Mouse (Mus musculus) heart, embryonic 10.5 days (tissue): ENCODE data around the gene Zcchc24. TPM values are rescaled to one million over a fixed set of nuclear protein-coding genes. Genes with fewer than 3 reads are reported as not detected.

ENCODE experiments used
- DNase-seq: peaks from one replicate; pipeline ENCODE4 v3.0.0-alpha.2; 2017; ENCODE audit warnings: low spot score
- H3K27ac ChIP-seq: fragments of 300-500 bp; sonication (generic); 2 replicates; pipeline ENCODE4 v1.5.1; 2016; ENCODE audit warnings: mild to moderate bottlenecking
- H3K27me3 ChIP-seq: fragments of 300-500 bp; sonication (generic); 2 replicates; pipeline ENCODE4 v1.6.1; 2016; ENCODE audit warnings: mild to moderate bottlenecking; ENCODE audit not compliant: poor library complexity, insufficient read depth, severe bottlenecking
- H3K36me3 ChIP-seq: fragments of 300-500 bp; sonication (generic); 2 replicates; pipeline ENCODE4 v1.6.1; 2016; ENCODE audit warnings: mild to moderate bottlenecking, moderate library complexity
- H3K4me1 ChIP-seq: fragments of 300-500 bp; sonication (generic); 2 replicates; pipeline ENCODE4 v1.6.1; 2016; ENCODE audit warnings: mild to moderate bottlenecking
- H3K4me3 ChIP-seq: fragments of 300-500 bp; sonication (generic); 2 replicates; pipeline ENCODE4 v1.5.1; 2016; ENCODE audit warnings: mild to moderate bottlenecking, moderate library complexity
- H3K9me3 ChIP-seq: fragments of 300-500 bp; sonication (generic); 2 replicates; pipeline ENCODE4 v1.6.1; 2016; ENCODE audit warnings: mild to moderate bottlenecking, moderate library complexity
- WGBS: fragments of 180-500 bp; shearing (Covaris S2); methylation state at CpG from one replicate; pipeline ENCODE4 v1.1.7; 2016; 5-methylcytosine and 5-hydroxymethylcytosine counted together
- polyA plus RNA-seq: library from polyadenylated mRNA; unstranded; fragments of >200 nt; fragmentation: Nextera tagmentation; extraction: Ambion mirVana; gene quantifications from 2 replicates; pipeline ENCODE4 v1.2.1, GENCODE M21; 2016

Zcchc24 gene
- polyA plus RNA-seq, 1 experiment from 2014 or later = 15.2 TPM

GRCm38 (mm10) chr14:25741840-25742367, 26.9 kb downstream of the Zcchc24 start:
- Histone ChIP-seq H3K9me3 (no peaks in the 10 kb centered on the region), H3K36me3 (peaks cover 35% of the 10 kb centered on the region; the same call in 1 of the 2 replicates), H3K27ac (no peak overlapping the region), H3K4me3 (no peak overlapping the region), H3K27me3 (no peaks in the 10 kb centered on the region), H3K4me1 (peaks cover 75% of the 10 kb centered on the region)
- DNase-seq = no peak
- WGBS = 68% methylated on average over 5 of the region's 5 CpGs

- no peak for DNase-seq
- H3K27me3 ChIP-seq = no peaks in the 10 kb centered on the region
- H3K27ac ChIP-seq = no peak overlapping the region
- no peaks in the 10 kb centered on the region for H3K9me3 ChIP-seq
- H3K4me1 ChIP-seq = peaks cover 75% of the 10 kb centered on the region
- 69% methylated on average over 3 of the region's 3 CpGs for WGBS
- H3K36me3 ChIP-seq = peaks cover 35% of the 10 kb centered on the region; the same call in 1 of the 2 replicates
- H3K4me3 ChIP-seq = no peak overlapping the region
Measured at GRCm38 (mm10) chr14:25741211-25741610, 27.6 kb downstream of the Zcchc24 start.

GRCm38 (mm10) chr14:25739957-25740565, 28.8 kb downstream of the Zcchc24 start:
- no peaks in the 10 kb centered on the region for H3K27me3 ChIP-seq
- DNase-seq = no peak
- peak overlapping the region; percentile 16; the same call in 1 of the 2 replicates for H3K27ac ChIP-seq
- peaks cover 75% of the 10 kb centered on the region for H3K4me1 ChIP-seq
- H3K36me3 ChIP-seq = peaks cover 35% of the 10 kb centered on the region; the same call in 1 of the 2 replicates
- WGBS = 67% methylated on average over 4 of the region's 4 CpGs
- H3K9me3 ChIP-seq = no peaks in the 10 kb centered on the region
- no peak overlapping the region for H3K4me3 ChIP-seq

- Histone ChIP-seq H3K9me3 (no peaks in the 10 kb centered on the region), H3K4me1 (peaks cover 81% of the 10 kb centered on the region), H3K36me3 (peaks cover 24% of the 10 kb centered on the region; the same call in 1 of the 2 replicates), H3K27ac (peak overlapping the region; percentile 87), H3K27me3 (no peaks in the 10 kb centered on the region), H3K4me3 (no peak overlapping the region)
- peak; percentile 85 for DNase-seq
- 39% methylated on average over 14 of the region's 14 CpGs for WGBS
Measured at GRCm38 (mm10) chr14:25738591-25739001, 30.2 kb downstream of the Zcchc24 start.

- Histone ChIP-seq H3K9me3 (no peaks in the 10 kb centered on the region), H3K27me3 (no peaks in the 10 kb centered on the region), H3K36me3 (peaks cover 16% of the 10 kb centered on the region; the same call in 1 of the 2 replicates), H3K4me3 (no peak overlapping the region), H3K27ac (peak overlapping the region; percentile 87), H3K4me1 (peaks cover 73% of the 10 kb centered on the region)
- no peak for DNase-seq
- WGBS = 45% methylated on average over 6 of the region's 6 CpGs
Measured at GRCm38 (mm10) chr14:25736589-25736988, 32.2 kb downstream of the Zcchc24 start.

GRCm38 (mm10) chr14:25736140-25736539, 32.7 kb downstream of the Zcchc24 start:
- H3K9me3 ChIP-seq = no peaks in the 10 kb centered on the region
- no peak overlapping the region for H3K4me3 ChIP-seq
- DNase-seq = no peak
- peak overlapping the region; percentile 87 for H3K27ac ChIP-seq
- peaks cover 11% of the 10 kb centered on the region; the same call in 1 of the 2 replicates for H3K36me3 ChIP-seq
- H3K4me1 ChIP-seq = peaks cover 68% of the 10 kb centered on the region
- WGBS = 70% methylated on average over 3 of the region's 3 CpGs
- H3K27me3 ChIP-seq = no peaks in the 10 kb centered on the region

- no peaks in the 10 kb centered on the region for H3K27me3 ChIP-seq
- WGBS = 40% methylated on average over 17 of the region's 17 CpGs
- H3K4me1 ChIP-seq = peaks cover 58% of the 10 kb centered on the region
- 0 out of 2 replicates have a peak, but pooled peaks cover 10% of the 10 kb centered on the region for H3K36me3 ChIP-seq
- DNase-seq = no peak
- H3K27ac ChIP-seq = peak overlapping the region; percentile 87
- H3K4me3 ChIP-seq = no peak overlapping the region
- H3K9me3 ChIP-seq = no peaks in the 10 kb centered on the region
Measured at GRCm38 (mm10) chr14:25734736-25735716, 33.8 kb downstream of the Zcchc24 start.

- Histone ChIP-seq H3K9me3 (no peaks in the 10 kb centered on the region), H3K27ac (peak overlapping the region; percentile 53), H3K4me3 (no peak overlapping the region), H3K36me3 (no peaks in the 10 kb centered on the region), H3K4me1 (peaks cover 44% of the 10 kb centered on the region), H3K27me3 (no peaks in the 10 kb centered on the region)
- DNase-seq = no peak
- WGBS = 72% methylated on average over 5 of the region's 5 CpGs
Measured at GRCm38 (mm10) chr14:25727149-25727510, 41.7 kb downstream of the Zcchc24 start.

GRCm38 (mm10) chr14:25726226-25727148, 42.4 kb downstream of the Zcchc24 start:
- peak overlapping the region; percentile 82 for H3K27ac ChIP-seq
- peaks cover 44% of the 10 kb centered on the region for H3K4me1 ChIP-seq
- 51% methylated on average over 20 of the region's 20 CpGs for WGBS

GRCm38 (mm10) chr14:25725690-25726089, 43.1 kb downstream of the Zcchc24 start:
- 37% methylated on average over 4 of the region's 4 CpGs for WGBS
- H3K4me3 ChIP-seq = no peak overlapping the region
- no peaks in the 10 kb centered on the region for H3K27me3 ChIP-seq
- H3K4me1 ChIP-seq = peaks cover 44% of the 10 kb centered on the region
- no peaks in the 10 kb centered on the region for H3K9me3 ChIP-seq
- peaks cover 7% of the 10 kb centered on the region for H3K36me3 ChIP-seq
- no peak for DNase-seq
- peak overlapping the region; percentile 82 for H3K27ac ChIP-seq

More at GRCm38 (mm10) chr14:25726226-25727148, 42.4 kb downstream of the Zcchc24 start:
- no peak for DNase-seq
- Histone ChIP-seq H3K36me3 (0 out of 2 replicates have a peak, but pooled peaks cover under 1% of the 10 kb centered on the region), H3K27me3 (no peaks in the 10 kb centered on the region), H3K9me3 (no peaks in the 10 kb centered on the region), H3K4me3 (no peak overlapping the region)

- Histone ChIP-seq H3K4me3 (no peak overlapping the region), H3K36me3 (peaks cover 7% of the 10 kb centered on the region), H3K27ac (peak overlapping the region; percentile 82), H3K4me1 (peaks cover 44% of the 10 kb centered on the region), H3K27me3 (no peaks in the 10 kb centered on the region), H3K9me3 (no peaks in the 10 kb centered on the region)
- no peak for DNase-seq
- WGBS = 57% methylated on average over 6 of the region's 11 CpGs
Measured at GRCm38 (mm10) chr14:25725032-25725497, 43.8 kb downstream of the Zcchc24 start.
